Mouse (Mus musculus) layer of hippocampus, postnatal 25 days (tissue): ENCODE measurements at regions not wholly inside any gene's neighbourhood (a gene's known extent, or its start where the extent isn't known, plus 50 kb on each side); places are given as distances from the start of the nearest gene placed in this dataset.

Experiments
- DNase-seq, 2 experiments: peaks; one replicate each; pipeline ENCODE4 v3.0.0; 2022; ENCODE audit warnings: mixed read lengths in 2 of 2, low spot score in 1 of 2; ENCODE audit errors: extremely low spot score in 1 of 2

DNA sequence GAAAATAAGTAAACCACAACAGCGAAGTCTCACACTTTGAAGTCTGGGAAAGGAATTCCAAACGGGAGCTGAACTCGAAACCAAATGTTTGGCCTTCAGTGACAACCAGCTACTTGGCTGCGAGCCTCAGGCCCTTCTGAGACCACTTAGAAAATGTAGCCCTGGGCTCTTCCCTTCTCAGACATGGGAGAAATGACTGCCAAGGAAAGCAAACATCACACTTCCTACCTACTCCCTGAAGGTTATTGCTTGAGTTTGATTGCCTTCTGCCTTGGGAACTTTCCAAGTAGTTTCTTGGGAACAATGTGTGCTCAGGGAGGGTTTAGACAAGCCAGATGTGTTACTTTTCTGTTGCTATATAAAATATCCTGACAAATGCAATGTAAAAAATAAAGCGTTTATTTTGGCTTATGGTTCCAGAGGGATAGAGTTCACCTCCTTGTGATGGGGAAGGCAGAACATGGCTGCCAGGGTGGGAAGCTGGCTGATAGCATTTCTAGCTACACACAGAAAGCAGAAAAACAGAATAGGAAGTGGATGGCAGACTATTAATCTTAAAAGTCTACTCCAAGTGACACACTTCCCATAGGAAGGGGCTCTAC lies 194.8 kb upstream of the Rack1 start:
- DNase-seq = no peak

DNA sequence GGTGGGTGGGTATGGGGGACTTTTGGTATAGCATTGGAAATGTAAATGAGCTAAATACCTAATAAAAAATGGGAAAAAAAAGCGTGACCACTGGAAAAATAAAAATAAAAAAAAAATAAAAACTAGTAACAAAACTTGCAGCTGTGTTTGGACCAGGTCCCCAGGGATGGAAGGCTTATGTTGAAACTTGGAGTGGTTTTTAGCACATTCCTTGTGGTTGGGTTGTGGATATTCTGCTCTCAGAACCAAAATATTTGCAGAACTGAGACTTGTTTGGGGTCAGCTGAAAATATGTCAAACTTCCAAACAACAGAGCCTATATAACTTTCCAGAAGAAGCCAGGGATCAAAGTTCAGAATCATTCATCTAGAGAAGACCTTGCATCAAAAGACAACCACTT lies 199.0 kb upstream of the Rack1 start:
- DNase-seq = no peak

DNA sequence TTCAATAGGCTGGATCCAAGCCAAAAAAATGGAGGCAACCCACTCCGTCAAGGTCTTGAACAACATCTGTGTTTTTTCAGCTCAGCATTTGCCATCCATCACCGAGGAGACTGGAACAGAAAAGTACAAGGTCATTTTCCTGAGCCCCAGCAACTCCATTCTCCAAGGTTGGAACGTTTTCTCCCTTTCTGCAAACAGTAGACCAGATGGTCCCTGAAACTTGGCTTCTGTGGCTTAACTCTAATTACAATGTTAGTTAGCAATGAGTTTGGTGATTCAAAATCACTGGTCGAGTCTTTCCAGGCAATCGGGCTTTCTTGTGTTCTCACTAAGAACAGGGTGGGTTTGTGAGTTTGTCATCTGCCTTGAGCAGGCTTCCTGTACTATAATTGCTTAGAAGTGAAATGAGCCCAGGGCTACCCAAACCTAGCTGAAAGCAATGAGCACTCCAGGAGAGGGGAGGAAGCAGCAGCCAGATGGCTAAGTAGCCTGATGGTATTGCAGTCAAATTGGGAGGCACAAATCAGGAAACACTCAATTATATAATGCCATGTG lies 200.5 kb upstream of the Rack1 start:
- DNase-seq = peak in 1 of 2 experiments; percentile 8

DNA sequence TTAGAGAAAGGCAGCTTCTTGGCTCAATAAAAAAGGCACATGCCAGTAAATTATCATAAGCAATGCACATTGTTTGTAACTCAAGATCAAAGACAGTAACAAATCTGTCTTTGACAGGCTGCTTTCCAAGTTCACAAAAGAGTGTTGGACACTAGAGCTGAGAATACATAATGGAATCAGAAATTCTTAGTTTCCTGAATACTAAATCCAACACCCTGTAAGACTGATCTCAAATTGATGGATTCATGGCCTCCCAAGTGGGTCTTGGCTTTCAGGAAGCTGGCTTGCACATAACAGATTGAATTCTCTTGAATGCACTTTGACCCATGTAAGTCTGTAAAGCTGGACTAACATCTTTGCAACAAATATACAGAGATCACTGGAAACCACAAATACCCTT lies 201.1 kb upstream of the Rack1 start:
- no peak for DNase-seq

DNA sequence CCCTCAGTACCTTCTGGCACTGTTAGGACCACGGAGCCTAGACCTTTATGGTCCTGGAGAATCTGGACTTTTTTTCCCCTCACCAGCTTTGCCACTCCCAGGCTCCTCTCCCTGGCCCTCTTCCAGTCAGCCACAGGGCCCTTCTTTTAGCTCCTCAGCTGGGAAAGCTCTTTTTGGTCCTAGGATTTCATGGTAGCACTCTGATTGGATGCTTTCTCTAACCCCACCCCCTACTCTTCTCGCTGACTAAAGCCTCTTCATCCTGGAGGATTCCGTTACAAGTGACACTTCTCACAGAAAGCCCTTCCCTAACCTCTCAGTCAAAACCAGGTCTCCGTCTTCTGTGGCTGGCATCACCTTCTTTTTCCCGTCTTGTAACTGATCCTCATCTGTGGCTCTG lies 205.7 kb upstream of the Rack1 start:
- DNase-seq = no peak

DNA sequence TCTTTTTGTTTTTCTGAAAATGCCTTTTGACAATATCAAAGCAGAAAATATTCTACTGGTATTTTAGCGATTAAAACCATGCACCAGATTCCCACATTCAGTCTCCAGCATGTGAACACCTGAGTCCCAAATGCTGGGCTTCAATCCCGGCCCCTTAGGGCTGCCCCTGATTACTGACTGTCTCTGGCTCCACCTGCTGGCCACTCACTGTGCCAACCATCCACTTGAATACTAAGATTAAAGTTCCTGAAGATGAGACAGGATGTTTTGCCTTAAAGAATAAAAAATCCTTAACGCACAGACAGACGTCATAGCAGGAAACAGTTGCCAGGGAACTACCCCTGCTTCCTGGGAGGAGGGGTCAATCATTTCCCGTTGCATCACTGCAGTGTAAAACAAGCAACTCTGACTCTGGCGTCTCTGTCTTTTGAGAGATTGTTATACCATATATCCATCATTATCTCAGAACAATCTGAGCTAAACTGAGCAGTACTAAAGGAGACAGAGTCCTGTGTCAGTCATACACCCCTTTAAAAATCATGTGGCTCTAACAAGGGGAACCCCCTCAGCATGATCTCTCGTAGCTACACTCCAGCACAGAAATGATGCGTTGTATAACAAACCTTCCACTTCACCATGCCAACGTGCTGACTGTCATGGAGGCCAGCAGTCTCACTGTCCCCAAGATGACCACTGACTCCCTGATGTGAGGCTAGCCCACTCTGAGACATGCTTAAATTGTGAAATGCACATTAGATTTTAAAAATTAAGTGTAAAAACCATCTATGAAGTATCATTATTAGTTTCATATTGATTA lies 211.1 kb upstream of the Rack1 start:
- DNase-seq = peak; percentile 54 to 83

DNA sequence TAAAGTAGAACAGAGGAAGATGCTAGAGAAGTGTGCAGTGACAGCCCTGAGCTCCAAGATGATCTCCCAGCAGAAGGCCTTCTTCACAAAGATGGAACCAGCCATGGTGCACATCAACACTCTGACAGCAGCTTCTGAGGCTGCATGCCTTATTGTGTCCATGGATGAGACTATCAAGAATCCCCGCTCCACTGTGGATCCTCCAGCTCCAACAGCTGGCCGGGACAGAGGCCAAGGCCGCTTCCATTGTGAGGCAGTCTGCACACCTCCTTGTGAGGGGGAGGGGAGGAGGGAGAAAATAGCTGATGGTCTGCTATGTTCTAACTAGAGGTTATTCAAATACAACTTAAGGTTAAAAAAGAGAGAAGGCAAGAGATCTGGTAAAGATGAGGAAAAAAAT lies 231.4 kb upstream of the Rack1 start:
- no peak for DNase-seq

DNA sequence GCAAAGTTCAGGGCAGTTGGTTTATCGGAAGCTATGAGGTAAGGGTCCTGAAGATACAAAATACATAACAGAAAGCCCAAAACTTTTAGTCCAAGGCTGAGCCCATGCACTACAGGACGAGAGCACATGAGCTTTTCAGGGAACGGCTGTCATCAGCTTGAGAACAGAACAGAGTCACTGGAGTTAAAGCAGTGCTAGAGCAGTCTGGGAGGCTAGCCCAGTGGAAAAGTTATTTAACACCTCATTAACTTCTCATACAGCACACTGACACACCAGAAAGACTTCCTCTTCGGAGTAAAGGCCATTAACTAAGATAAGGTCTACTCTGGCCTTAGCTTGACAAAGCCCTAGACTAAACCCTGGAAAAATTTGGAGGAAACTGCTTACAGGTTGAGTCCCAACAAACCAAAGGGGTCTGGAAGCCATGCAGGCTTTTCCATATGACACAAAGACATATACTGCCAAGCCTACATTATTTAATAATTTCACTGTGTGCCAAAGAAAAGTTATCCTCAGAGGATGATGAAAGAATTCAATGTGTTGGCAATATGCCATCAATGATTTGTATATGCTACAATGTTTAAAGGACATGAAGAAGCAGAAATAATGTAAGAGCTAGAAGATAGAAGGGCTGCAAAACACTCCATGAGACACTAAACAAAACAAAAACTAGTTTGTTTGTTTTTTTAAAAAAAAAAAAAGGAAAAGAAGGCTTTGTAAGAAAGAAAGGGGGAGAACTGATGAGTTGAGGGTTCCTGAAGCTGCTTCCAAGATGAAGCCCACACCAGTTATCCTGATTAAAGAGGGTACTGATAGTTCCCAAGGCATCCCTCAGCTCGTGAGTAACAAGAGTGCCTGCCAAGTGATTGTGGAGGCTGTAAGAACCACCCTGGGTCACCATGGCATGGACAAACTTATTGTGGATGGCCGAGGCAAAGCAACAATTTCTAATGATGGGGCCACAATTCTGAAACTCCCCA lies 232.3 kb upstream of the Rack1 start:
- no peak for DNase-seq

DNA sequence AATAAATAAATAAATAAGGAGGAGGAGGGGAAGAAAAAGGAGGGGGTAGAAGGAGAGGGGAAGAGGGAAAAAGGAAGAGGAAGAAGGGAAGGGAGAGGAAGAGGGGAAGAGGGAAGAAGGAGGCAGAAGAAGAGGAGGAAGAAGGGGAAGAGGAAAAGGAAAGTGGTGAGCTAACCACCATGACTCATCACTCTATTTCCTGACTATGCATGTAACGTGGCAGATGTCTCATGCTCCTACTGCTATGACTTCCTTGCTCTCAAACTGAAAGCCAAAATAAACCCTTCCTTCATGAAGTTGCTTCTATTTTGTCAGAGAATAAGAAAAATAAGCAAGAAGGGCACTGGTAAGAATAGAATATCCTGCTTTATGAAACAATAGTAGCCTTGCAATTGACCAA lies 242.1 kb upstream of the Rack1 start:
- no peak for DNase-seq

DNA sequence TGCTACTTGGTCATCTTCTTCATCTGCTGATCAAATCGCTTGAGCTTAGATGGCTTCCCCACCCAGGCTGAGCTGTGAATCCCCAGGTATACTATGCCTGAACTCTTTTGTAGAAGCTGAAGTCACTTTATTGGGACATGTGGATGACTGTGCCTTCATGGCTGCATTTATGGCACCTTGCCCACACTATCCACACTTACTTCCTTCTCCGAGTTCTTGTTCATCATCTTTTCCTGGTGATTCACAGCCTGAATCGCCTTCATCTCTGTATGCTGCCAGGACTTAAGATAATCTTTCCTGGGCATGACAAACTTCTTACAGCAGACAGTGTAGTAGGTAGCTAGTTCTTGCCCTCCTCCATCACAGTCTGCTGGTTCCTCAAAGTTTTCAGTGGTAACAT lies 248.1 kb upstream of the Rack1 start:
- no peak for DNase-seq

DNA sequence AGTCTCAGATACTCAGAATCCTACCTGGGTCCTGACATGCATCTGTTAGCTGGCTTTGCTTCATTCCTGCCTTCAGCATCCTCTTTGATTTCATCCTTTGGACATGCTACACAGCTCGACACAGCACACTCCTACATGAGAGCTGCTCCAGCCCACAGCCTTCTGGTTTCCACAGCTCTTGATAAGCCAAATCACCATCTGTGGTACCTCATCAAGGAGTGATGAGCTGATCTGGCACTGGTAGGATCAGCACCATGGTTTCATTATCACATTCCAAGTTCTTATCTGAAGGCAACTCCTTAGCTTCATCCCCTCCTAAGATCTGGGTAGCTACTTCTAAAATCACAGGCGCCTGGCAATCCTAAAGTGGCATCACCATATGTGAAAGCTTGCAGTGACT lies 248.9 kb upstream of the Rack1 start:
- DNase-seq = peak in 1 of 2 experiments; percentile 4

DNA sequence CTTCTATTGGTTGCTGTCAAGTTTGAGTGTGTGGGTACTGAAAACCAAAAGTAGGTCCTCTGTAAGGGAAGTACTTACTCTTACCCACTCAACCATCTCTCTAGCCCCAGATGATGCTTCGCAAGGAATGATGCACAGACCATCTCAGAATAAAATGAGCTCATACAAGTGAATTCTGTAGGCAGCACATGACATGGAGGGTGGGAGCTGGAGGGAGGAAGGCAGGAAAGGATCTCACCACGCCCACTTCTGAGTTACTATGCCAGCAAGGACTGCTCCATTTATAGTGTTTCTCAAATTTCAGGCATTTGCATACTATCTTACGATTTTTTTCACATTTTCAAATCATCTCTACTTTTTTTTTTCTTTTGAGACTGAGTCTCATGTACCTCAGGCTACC lies 273.8 kb upstream of the Rack1 start:
- no peak for DNase-seq

DNA sequence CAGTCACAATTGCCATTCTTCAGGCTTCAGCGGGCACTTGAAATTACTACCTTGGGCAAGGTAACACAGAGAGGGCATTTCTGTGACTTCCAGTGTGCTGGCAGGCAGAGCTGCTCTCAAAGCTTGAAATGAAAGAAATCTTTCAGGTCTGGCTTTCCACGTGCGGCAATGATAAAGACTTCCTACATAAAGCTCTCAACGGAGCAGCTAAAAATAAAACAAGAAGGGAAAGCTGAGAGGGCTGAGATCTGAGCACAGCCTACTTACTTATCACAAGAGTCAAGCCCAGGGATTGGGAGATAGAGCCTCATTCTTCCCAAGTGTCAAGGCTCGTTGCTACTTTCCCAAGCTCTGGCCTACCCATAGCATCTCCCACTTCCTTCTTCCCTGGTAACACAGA lies 274.6 kb upstream of the Rack1 start:
- no peak for DNase-seq

DNA sequence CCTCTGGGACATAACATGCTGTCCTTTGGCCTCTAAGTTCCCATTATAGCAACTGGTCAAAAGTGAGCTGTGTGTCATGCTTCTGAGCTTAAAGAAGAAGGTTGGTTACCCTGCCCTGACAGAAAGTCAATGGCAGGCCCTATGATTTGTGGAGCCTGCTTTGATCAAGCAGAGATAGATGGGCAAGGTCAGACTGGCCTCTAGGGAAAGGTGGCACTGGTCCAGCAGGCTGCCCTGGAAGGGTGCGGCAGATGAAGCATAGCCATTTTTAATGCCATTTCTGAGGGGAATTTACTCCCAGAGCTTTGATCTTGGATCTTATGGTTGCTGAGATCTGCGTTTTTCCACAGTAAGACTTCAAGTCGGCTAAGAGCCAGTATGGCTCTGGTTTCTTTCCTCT lies 293.2 kb upstream of the Rack1 start:
- DNase-seq = no peak

DNA sequence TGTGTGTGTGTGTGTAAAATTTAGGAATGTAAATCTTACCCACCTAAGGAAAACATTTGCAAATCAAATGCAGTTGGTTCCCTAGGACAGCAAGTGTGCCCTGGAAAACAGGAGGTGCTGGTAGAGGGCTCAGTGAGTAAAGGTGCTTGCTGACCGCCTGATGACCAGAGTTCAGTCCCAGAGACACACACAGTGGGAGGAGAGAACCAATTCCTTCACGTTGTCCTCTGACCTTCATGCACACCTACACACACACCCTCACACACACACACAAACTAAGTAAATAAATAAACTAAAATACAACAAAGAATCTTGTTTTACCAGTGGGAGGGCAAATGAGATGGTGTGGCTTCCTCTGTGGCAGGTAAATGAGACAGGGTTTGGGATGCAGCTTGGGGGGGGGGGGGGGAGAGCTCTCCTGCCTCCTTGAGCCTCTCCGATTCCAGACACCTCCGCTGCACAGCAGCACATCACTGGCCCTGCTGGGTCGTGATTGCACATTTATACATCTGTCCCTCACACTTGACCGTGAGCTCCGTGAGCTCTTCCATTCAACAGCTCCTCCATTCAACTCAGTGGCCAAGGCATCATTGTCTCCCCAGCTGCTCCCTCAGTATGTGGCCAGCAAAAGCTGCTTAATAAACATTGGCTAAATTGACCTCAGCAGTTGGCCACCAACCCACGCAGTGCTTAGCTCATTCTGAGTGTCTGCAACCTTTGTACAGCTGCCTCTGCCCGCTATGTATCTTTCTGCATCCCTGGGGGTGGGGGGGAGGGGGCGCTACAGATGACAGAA lies 297.9 kb upstream of the Rack1 start:
- DNase-seq = no peak

DNA sequence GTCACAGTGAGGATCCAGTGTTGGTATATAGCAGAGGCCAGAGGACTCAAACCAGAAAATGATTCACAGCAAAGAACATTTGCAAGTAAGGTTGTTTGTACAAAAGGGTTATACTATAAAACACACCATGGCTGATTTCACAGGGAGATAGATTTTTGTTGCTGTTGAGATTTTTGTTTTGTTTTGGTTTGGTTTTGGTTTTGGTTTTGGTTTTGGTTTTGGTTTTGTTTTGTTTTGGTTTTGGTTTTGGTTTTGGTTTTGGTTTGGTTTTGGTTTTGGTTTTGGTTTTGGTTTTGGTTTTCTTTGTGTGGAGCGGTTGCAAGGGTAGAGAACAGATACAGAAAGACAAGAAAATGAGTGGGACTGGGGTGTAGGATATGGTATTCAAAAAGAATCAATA lies 301.1 kb upstream of the Rack1 start:
- DNase-seq = no peak

DNA sequence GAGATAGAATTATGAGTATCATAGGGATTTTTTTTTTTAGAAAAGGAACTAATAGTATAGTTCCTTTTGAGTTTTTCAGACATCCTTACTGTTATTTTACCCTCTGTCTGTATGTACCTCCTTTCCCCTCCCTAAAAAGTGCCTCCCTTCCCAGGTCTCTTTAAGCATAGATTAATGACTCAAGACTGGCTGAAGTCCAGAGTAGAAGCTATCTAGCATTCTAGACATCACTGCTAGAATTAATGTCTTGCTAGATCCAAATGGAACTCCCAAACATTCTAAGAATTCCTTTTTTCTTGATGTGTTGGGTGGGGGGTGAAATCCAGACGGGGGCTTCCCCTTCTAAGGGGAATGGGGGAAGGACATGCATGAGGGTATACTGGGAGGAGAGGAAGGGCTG lies 311.8 kb upstream of the Rack1 start:
- no peak for DNase-seq

DNA sequence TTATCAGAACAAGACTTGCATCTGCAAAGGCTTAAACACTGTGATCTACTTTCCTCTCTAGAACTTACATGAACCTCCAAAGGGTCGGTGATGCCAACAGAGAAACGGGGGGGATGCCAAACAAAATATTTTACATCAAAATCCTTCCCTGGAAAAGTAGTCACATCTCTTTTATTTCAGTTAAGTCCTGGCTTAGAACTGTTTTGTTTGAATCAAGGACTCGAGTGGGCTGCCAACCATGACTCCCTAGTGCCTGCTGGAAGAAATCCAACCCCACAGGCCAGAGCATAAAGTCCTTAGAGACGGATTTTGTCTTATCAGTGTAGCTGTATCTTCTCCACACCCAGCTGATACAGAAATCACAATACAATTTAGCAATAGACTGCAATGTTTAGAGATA lies 336.1 kb upstream of the Rack1 start:
- DNase-seq = no peak

DNA sequence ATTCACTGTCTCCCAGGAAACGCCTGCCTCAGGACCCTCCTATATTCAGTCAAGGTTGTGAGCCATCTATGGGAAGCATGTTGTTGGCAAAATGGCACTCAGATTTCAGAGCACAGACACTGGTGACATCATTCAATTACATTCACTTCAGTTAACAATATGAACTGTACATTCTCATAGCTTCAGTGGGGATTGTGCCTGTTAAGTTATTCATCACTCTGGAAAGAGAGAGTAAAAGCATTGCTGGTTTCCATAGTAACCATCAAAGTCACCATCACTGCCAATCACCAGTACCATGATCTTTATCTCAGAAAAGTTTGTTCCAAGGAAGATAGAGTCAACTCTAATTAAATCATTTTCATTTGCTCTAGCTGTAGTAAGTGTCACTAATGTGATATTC lies 350.2 kb upstream of the Rack1 start:
- DNase-seq = no peak
